Mouse (Mus musculus) CD4-positive, CD25-positive, alpha-beta regulatory T cell, adult 2 months (primary cell): ENCODE results near the gene Gm42674.
A peak's percentile ranks its signal among the peaks of the same experiment; 100 is the strongest.

Experiments used
- DNase-seq: peaks from one replicate; pipeline ENCODE4 v3.0.0-alpha.2; 2012; ENCODE audit warnings: low read depth, low spot score

The Gm42674 gene

GRCm38 (mm10) chr3:90598212-90598611, 3.5 kb upstream of the Gm42674 start:
- DNase-seq = no peak

DNA sequence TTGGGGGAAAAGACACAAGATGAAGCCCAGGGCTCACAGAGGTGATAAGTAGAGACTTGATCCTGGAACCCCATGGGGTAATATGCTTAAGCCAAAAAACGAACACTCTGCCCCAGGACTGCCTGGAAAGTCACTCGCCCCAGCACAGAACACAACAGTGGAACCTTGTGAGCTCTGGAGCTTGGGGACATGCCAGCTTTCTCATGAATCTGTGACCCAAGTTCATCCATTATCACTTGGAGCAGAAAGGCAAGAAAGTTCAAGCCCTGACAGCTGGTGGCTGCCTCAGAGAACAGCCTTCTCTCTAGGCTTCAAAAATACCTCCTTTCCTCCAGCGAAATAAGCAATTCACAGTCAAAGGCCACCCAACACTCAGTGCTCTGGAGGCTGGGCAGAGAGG, 2.3 kb upstream of the Gm42674 start:
- no peak for DNase-seq

DNA sequence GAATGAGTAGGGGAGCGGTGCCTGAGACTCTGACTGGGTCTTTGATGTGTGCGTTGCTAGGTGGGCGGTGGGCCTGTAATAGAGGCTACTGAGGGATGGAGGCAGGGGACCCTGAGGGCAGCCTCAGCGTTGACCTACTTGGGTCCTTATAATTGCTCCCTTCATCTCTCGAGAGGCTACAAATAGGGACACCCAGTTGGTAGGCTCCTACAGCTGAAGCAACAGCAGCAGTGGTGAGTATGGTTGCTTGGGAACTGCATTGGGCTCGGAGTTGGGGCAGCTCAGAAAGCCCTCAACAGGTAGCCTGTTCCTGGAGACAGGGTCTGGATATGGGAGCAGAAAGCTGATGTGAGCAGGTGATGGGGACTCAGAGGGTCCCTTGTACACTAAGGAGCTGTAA, 1.7 kb upstream of the Gm42674 start:
- DNase-seq = no peak

- DNase-seq = no peak
Measured at GRCm38 (mm10) chr3:90600458-90601195, 1.1 kb upstream of the Gm42674 start.

- DNase-seq = peak; percentile 26
Measured at GRCm38 (mm10) chr3:90603623-90604022, 1.9 kb downstream of the Gm42674 start, which contains the start of gene S100a4. TSS of gene S100a4 (plus strand) at chr3:90603771.

GRCm38 (mm10) chr3:90604416-90604815, 2.7 kb downstream of the Gm42674 start:
- DNase-seq = peak; percentile 29

- peak; percentile 29 for DNase-seq
Measured at GRCm38 (mm10) chr3:90605049-90605448, 3.3 kb downstream of the Gm42674 start.

DNA sequence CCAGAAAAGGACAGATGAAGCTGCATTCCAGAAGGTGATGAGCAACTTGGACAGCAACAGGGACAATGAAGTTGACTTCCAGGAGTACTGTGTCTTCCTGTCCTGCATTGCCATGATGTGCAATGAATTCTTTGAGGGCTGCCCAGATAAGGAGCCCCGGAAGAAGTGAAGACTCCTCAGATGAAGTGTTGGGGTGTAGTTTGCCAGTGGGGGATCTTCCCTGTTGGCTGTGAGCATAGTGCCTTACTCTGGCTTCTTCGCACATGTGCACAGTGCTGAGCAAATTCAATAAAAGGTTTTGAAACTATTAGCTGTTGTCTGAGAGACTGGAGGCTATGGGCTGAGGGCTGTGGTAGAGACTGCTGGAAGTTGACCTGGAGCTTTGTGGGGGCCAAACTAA, 4.0 kb downstream of the Gm42674 start:
- no peak for DNase-seq

GRCm38 (mm10) chr3:90606185-90606584, 4.5 kb downstream of the Gm42674 start:
- DNase-seq = no peak

- no peak for DNase-seq
Measured at GRCm38 (mm10) chr3:90607361-90607760, 5.7 kb downstream of the Gm42674 start.

DNA sequence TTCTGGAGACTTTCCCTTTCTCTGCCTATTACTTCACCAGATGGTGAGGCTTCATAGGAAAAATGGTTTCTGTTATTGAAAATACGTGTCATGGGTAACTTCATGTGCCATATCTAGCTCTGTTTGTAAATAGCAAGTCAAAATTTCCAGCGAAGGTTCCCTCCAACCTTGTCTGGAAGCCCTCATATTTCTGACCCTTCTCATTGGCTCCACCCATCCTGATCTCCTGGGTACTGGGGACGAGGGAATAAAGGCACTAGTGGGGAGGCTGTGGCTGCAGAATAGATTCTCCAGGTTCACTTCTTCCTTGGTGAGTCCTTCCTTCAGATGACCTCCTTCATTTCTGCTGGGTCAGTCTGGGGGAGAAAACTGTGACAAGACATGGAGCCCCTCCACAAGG, 6.5 kb downstream of the Gm42674 start, which contains the start of gene S100a5:
Gene S100a5, plus strand, starts transcription at position 301 of the 400 bp plus-strand sequence.
- no peak for DNase-seq

GRCm38 (mm10) chr3:90609102-90609501, 7.4 kb downstream of the Gm42674 start:
- no peak for DNase-seq

GRCm38 (mm10) chr3:90611494-90611893, 9.8 kb downstream of the Gm42674 start:
- DNase-seq = no peak

DNA sequence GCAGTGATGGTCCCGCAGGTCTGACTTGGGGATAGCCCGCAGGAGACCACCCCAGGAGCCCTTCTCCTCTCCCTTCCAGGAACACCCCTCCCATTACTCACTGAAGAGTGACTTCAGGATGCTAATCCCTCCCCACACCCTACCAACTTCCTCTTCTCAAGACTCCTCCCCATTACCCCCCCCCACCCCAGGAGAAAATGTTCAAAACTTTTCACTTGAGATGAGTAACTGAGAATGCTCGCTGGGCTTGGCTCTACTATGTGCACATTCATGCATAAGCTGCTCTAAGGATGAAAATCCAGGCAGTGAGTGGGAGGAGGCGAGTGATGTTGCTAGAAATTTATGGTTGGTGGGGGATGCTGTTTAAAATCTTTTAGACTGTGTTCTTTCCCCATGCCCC, 10.4 kb downstream of the Gm42674 start:
- peak; percentile 51 for DNase-seq

DNA sequence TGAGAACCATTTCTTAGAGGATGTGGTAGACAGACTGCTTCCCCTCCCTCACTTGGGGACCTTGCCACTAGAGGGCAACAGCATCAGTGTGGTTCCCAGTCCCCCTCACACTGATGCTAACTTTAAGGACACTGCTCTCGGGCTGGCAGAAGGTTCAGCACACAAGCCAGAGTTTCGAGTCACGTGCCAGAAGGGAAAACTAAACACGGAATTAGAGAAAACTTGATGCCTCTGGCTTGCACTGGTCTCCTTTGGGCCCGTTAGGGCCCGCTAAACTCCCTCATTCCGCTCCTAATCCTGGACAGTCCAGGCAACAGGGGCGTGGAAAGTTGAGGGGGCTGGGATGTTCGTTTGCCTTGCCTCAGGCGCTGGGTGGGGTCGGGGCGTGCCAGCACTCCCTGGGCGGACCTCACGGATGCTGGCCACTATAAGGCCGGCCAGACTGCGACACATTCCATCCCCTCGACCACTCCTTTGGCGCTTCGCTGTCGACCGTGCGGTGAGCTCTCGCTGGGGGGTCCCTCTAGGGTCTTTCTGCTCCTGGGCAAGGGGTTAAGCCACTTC, 11.1 kb downstream of the Gm42674 start, which contains the start of gene S100a6:
Gene S100a6, plus strand, starts transcription at position 155 of the 564 bp plus-strand sequence.
- DNase-seq = peak; percentile 90

GRCm38 (mm10) chr3:90613461-90614147, 11.9 kb downstream of the Gm42674 start:
- DNase-seq = no peak

- no peak for DNase-seq
Measured at GRCm38 (mm10) chr3:90614148-90614530, 12.4 kb downstream of the Gm42674 start.

GRCm38 (mm10) chr3:90614611-90615251, 13.0 kb downstream of the Gm42674 start:
- no peak for DNase-seq

GRCm38 (mm10) chr3:90615415-90615814, 13.7 kb downstream of the Gm42674 start:
- peak; percentile 90 for DNase-seq

DNA sequence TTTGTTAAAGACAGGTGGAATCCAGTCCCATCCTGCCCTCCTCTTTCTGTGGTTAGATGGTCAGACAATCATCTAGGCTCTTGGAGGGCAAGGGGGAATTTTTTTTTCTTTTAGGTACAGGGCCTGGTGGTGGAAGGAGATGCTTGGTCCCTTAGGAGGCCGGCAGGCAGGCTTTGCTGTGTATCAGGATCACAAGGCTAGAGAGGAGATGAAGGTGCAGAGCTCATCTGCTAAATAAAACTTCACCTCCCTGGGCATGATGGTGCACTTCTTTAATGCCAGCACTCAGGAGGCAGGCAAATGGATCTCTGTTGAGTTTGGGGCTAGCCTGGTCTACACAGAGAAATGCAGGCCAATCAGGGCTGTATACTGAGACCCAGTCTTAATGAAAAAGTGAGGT, 14.2 kb downstream of the Gm42674 start:
- no peak for DNase-seq

GRCm38 (mm10) chr3:90617586-90617985, 15.9 kb downstream of the Gm42674 start:
- DNase-seq = peak; percentile 47

GRCm38 (mm10) chr3:90621552-90621951, 19.8 kb downstream of the Gm42674 start:
- no peak for DNase-seq
